Mouse (Mus musculus): ENCODE data around the gene Robo4.

DNA sequence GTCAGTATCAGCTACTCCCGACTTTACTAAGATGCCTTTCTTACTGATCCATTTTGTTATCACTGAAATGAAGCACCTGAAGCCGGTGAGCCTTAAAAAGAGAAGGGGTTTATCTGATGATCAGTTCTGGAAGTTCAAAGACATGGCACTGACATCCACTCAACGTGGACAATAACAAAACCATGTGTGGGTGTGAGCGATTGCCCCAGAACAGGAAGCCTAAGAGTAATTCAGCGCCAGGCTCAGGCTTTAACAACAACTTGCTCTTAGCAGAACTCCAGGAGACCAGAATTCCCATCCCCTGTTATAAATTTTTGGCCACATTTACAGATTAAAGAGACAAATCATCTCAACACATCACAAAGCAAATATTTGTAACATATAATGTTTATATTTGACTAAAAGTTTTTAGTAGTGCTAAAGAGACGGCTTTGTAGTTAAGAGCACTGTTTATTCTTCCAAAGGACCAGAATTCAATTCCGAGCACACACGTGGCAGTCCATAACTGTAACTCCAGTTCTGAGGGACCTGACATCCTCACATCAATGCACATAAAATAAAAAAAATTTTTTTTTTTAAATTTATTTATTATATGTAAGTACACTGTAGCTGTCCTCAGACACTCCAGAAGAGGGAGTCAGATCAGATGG is 8.1 kb upstream of the Robo4 start:
- TF ChIP-seq CTCF (IDR thresholded peaks at IDR 0.05; ENCODE audit: extremely low read depth, insufficient read depth, insufficient read length, insufficient replicate concordance) (no peak), POLR2A (IDR thresholded peaks at IDR 0.05; ENCODE audit: low read depth, low read length) (no peak)
